Comparison of ENCODE assay signal across 9 mouse cellular contexts in the genomic region with DNA sequence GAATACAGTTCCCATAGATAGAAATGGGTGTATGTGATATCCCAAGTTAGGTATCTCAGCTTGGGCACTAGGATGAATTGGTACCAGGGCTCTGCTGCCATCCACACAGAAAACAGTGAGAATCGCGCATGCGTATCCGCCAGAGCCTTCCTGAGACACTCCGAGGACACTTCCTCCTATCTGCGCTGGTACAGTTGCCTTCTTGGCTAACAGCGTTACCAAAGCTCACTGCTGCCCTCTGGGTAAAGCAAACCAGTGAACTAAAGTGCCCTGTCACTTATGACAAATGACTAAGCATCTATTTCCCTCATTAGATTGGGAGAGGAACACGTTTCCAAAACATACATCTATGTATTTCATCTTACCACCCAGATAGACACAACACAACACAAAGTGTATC.
DNase-seq lines count a peak whose midpoint lies in the region; ATAC-seq and TF ChIP-seq lines count a peak whose summit lies in the region.
"Had no signal": no experiment of that assay in that cellular context is flagged by ENCODE, and none has a peak within 500 bp of the region (broad histone marks: within the 10 kb centered on the region; RNA-seq: fewer than 3 reads in every experiment).

No protein-coding gene starts in this region.

- no peaks in the 10 kb centered on the region for H3K36me3 ChIP-seq in heart, embryonic 10.5 days
- H3K36me3 ChIP-seq in G1E (replicated peaks): no peaks in the 10 kb centered on the region
- H3K36me3 ChIP-seq in splenic B cell, adult 2 months (ENCODE audit: control insufficient read depth, insufficient read depth, low read length, poor library complexity, severe bottlenecking): no peaks in the 10 kb centered on the region
- H3K36me3 ChIP-seq: stomach, embryonic 15.5 days had no signal

- no peak overlapping the region for H3K27ac ChIP-seq in heart, embryonic 10.5 days
- H3K27ac ChIP-seq: stomach, embryonic 15.5 days had no signal

- DNase-seq in heart, adult 11 months: peak; percentile 97
- no peak for DNase-seq in heart, embryonic 10.5 days (ENCODE audit: low spot score)
- peak; percentile 68 for DNase-seq in G1E (ENCODE audit: low spot score)
- DNase-seq in gastrocnemius, adult 18-20 months (ENCODE audit: low spot score): peak; percentile 46
- peak; percentile 71 for DNase-seq in large intestine, adult 2 months (ENCODE audit: low read depth, low spot score)
- peak; percentile 76 for DNase-seq in lung, postnatal 14 days
- DNase-seq in splenic B cell, adult 2 months (ENCODE audit: low read depth, low spot score): peak; percentile 92
- DNase-seq in cerebellum, adult 9-11 months: no peak

- H3K4me3 ChIP-seq in heart, embryonic 10.5 days: no peak overlapping the region
- H3K4me3 ChIP-seq in G1E (ENCODE audit: low read depth, low read length): no peak overlapping the region
- H3K4me3 ChIP-seq: stomach, embryonic 15.5 days had no signal

- WGBS in heart, embryonic 10.5 days: 36% methylated on average over 8 of the region's 8 CpGs
- WGBS in large intestine, adult 2 months: 22% methylated on average over 8 of the region's 8 CpGs

- no peaks in the 10 kb centered on the region for H3K27me3 ChIP-seq in heart, embryonic 10.5 days (ENCODE audit: insufficient read depth, poor library complexity, severe bottlenecking)
- peaks cover 3% of the 10 kb centered on the region for H3K27me3 ChIP-seq in G1E (ENCODE audit: insufficient read depth, low read length)
- no peaks in the 10 kb centered on the region for H3K27me3 ChIP-seq in splenic B cell, adult 2 months (ENCODE audit: control insufficient read depth, insufficient read depth, low read length, poor library complexity, severe bottlenecking)
- H3K27me3 ChIP-seq: stomach, embryonic 15.5 days had no signal

- no peaks in the 10 kb centered on the region for H3K4me1 ChIP-seq in heart, embryonic 10.5 days
- peaks cover 29% of the 10 kb centered on the region for H3K4me1 ChIP-seq in G1E (ENCODE audit: insufficient read depth, low read depth, low read length)
- H3K4me1 ChIP-seq: stomach, embryonic 15.5 days had no signal

- TF ChIP-seq CTCF in G1E (IDR thresholded peaks at IDR 0.05; ENCODE audit: low read depth, low read length): 0 out of 2 replicates have a peak, but pooled peaks have one; percentile 7

- no peaks in the 10 kb centered on the region for H3K9me3 ChIP-seq in heart, embryonic 10.5 days
- no peaks in the 10 kb centered on the region for H3K9me3 ChIP-seq in G1E (replicated peaks)
- H3K9me3 ChIP-seq: stomach, embryonic 15.5 days had no signal

- peak; percentile 96 for ATAC-seq in G1E (ENCODE audit: extremely low read depth, insufficient number of reproducible peaks, low FRiP score, poor library complexity, severe bottlenecking)

Comparison
In these comparisons a context has a peak if more than half of its experiments do, and no peak if none do; other contexts are left out.
1. DNase-seq: peak in heart, adult 11 months (single experiment), G1E (single experiment), gastrocnemius, adult 18-20 months (single experiment), large intestine, adult 2 months (single experiment), lung, postnatal 14 days (single experiment) and splenic B cell, adult 2 months (single experiment); none in heart, embryonic 10.5 days (single experiment) and cerebellum, adult 9-11 months (single experiment).